Mouse (Mus musculus) heart, adult 11 months (tissue): ENCODE data around the gene Pramef25.
"Not testable (repeated sequence)": the region's sequence is repeated elsewhere in the genome, so short reads cannot be mapped to it uniquely, and the experiment has no call there.

Source experiments
- DNase-seq: peaks from one replicate; pipeline ENCODE4 v3.0.0; 2022

Pramef25 gene

DNA sequence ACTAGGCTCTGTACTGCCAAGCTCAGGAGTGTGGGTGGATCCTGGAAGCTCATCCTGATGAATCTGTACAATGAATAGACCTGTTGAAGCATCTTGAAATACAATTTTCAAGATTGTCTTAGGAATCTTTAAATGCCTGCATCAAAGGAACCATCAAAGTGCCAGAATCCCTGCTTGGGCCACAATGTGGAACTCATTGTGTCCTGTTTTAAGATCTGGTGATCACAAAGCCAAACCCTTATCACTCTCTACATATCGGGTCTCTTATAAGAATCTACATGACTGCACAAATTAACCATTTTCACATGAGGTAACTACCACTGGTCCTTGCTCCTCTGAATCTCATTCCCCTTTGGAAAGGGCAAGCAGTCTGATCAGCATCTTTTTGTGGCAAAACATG lies at the start of gene Pramef25:
TSS of gene Pramef25 (minus strand) at position 101 of the 400 bp plus-strand sequence.
- DNase-seq: not testable (repeated sequence)

DNA sequence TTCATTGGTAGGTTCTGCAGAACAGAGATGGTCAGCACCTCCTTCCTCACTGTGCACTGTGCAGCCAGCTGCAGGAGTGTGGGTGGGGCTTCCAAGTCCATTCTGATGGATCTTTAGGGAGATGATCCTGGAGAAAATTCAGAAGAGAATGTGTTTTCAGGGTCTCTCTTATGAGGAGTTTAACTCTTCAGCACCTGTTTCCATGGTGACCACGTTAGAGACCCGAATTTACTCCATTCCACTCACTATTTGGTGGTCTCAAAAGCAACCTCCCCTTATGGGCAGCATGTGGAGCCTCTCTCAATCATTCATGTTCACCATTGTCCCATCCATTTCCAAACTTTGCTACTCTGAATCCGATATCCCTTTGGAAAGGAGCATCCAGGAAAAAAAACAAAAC lies 43.5 kb upstream of the Pramef25 start, which contains the start of gene Pramef17:
TSS of gene Pramef17 (minus strand) at position 101 of the 400 bp plus-strand sequence.
- not testable (repeated sequence) for DNase-seq

DNA sequence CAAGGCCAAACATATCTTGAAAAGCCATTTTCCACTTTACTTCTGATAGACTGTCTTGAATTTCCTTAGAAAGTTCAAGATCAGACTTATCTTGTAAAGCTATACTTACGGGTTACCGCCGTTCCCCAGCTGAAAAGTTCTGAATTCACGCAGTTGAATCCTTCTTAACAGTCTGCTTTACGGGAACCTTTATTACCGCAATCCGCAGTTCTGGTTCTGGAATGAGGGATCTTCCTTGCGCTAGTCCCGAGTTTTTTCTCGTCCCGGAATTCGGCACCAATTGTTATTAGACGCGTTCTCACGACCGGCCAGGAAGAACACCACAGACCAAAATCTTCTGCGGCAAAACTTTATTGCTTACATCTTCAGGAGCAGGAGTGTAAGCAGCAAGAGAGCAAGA lies 37.3 kb upstream of the Pramef25 start:
- DNase-seq: peak; percentile 97

DNA sequence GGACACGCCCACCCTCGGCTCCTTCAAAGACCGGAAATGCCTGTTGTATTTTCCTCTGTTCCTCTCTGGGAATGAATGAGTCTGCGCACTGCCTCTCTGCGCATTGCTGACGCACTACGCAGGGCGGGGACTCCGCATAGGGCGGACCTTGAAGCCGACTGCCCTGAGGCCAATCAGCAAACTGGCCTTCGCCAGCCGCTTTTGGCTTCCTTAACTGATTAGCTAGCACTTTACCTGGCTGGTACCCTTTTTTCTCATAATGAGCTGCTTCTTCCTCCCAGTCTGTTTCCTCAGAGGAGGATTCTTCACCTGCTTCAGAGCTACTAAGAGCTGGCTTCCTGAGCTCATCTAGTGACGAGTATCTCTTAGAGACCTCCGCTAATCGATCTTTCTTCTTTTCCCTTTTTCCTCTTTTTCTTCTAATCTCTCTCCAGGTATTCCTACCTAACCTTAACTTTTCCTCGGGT lies 36.7 kb upstream of the Pramef25 start:
- peak; percentile 98 for DNase-seq

DNA sequence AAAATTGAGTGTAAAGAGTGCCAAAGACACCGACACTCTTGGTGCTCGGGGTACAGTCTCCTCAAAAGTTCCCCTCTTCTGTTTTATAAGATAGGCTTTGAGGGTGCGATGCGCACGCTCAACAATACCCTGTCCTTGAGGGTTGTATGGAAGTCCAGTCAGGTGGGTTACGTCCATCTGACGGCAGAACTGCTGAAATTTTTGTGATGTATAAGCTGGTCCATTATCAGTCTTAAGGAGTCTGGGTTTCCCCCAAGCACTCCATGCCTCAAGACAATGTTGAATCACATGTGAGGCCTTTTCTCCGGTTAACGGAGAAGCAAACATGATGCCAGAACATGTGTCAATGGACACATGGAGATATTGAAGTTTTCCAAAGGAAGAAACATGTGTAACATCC lies 34.9 kb upstream of the Pramef25 start:
- DNase-seq: peak; percentile 97

DNA sequence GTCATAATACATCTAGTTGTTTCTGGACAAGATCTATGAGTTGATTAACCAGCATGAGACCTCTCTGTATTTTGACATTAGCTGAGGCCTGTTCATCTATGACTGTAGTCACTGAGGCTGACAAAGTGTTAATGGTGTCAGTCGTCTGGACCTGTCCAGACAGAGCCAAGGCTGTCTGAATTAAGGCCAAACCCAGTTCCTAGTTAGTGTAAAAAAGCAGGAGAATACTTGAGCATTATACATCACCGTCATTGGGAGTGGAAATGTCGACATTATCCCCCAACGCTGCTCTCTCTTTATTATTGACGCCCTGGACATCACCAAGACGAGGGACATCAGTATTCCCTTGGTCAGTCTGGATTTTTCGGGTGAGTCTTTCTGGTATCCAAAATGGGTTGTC lies 34.3 kb upstream of the Pramef25 start:
- DNase-seq: peak; percentile 95

DNA sequence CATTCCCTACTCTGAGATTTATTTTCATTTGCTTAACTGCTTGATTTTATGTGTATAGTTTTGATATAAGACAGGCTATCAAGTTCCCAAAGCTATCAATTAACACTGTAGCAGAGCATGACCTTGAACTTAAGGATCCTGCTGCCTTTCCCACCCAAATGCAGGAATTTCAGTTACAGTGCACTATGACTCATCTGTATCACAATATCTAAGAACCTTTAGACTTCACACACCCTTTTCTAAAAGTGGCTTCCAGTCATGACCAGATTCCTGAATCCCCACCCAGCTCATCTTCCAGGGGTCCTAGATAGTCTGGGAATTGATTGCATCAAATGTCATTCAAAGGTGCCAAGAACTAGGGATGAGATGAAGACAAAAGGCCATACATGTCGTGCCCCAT lies 32.6 kb upstream of the Pramef25 start:
- not testable (repeated sequence) for DNase-seq

DNA sequence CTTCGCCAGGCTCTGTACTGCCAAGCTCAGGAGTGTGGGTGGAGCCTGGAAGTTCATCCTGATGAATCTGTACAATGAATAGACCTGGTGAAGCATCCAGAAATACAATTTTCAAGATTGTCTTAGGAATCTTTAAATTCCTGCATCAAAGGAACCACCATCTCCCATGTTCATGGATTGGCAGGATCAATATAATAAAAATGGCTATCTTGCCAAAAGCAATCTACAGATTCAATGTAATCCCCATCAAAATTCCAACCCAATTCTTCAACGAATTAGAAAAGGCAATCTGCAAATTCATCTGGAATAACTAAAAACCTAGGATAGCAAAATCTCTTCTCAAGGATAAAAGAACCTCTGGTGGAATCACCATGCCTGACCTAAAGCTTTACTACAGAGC lies 16.0 kb upstream of the Pramef25 start, which contains the start of gene Gm13101:
TSS of gene Gm13101 (minus strand) at position 101 of the 400 bp plus-strand sequence.
- not testable (repeated sequence) for DNase-seq

DNA sequence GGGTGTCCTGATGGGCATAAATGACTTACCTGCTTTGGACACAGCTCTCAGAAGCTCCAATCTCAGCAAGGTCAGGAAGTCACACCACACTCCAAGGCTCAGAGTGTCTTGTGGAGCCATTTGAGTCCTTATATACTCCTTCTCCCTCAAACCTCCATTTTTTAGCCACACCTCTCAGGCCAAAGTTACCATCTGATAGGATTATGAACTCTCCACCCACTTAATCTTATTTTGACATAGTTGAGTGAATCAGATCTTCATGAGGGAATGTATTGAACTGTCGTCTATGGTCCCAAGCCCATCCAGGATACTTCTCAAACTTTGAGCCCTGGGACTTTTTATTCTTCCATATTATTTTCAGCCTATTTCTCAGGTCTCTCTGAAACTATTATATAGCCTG lies 50.5 kb downstream of the Pramef25 start, which contains the start of gene Pramef6:
TSS of gene Pramef6 (minus strand) at position 101 of the 400 bp plus-strand sequence.
- not testable (repeated sequence) for DNase-seq
